Mouse (Mus musculus) cerebellum, adult 2 months (tissue): ENCODE data around the gene Tet1. TPM values are rescaled to one million over a fixed set of nuclear protein-coding genes. Genes with fewer than 3 reads are reported as not detected.
A peak's percentile ranks its signal among the peaks of the same experiment; 100 is the strongest.
"Not testable (repeated sequence)": the region's sequence is repeated elsewhere in the genome, so short reads cannot be mapped to it uniquely, and the experiment has no call there.

ENCODE experiments used
- DNase-seq, 2 experiments: peaks; one replicate each; pipeline ENCODE4 v3.0.0; 2021
- H3K27ac ChIP-seq: fragments of 200-500 bp; 2 replicates; pipeline ENCODE4 v1.5.1; 2012; ENCODE audit warnings: low read length, control low read depth, inconsistent platforms; ENCODE audit not compliant: insufficient read depth
- H3K27me3 ChIP-seq: fragments of 200-500 bp; 2 replicates; pipeline ENCODE4 v1.6.1; 2012; ENCODE audit warnings: inconsistent platforms, mild to moderate bottlenecking, low read length, moderate library complexity; ENCODE audit not compliant: control insufficient read depth, insufficient read depth
- H3K4me1 ChIP-seq: fragments of 200-500 bp; 2 replicates; pipeline ENCODE4 v1.6.1; 2011; ENCODE audit warnings: low read length; ENCODE audit not compliant: control insufficient read depth, insufficient read depth
- H3K4me3 ChIP-seq: fragments of 200-500 bp; replicated peaks from 2 replicates; pipeline ENCODE3; 2011; ENCODE audit warnings: mild to moderate bottlenecking, low read depth, low read length, control low read depth; ENCODE audit not compliant: insufficient read depth
- CTCF ChIP-seq: fragments of 200-500 bp; IDR thresholded peaks from 2 replicates; pipeline ENCODE4 v1.5.1; 2011; ENCODE audit warnings: low read depth, mild to moderate bottlenecking, control low read depth, low read length, moderate library complexity, borderline replicate concordance; ENCODE audit not compliant: insufficient read depth
- POLR2A ChIP-seq: fragments of 200-500 bp; IDR thresholded peaks from 2 replicates; pipeline ENCODE4 v1.6.1; 2011; ENCODE audit warnings: low read length, control low read depth, borderline replicate concordance; ENCODE audit not compliant: insufficient read depth
- WGBS: fragments of 180-500 bp; shearing (Covaris S2); methylation state at CpG from one replicate; pipeline ENCODE4 v1.1.7; 2018; 5-methylcytosine and 5-hydroxymethylcytosine counted together
- polyA plus RNA-seq: library from polyadenylated mRNA; depleted of rRNA; stranded (reverse); fragments of >200 nt; gene quantifications from 2 replicates; pipeline ENCODE4 v1.2.3, GENCODE M21; 2012

The Tet1 gene
- polyA plus RNA-seq, 1 experiment: 6.5 TPM

- whole genome bisulfite sequencing: 88% methylated on average over 7 of the region's 7 CpGs
- Histone ChIP-seq H3K27me3 (no peaks in the 10 kb centered on the region), H3K4me3 (no peak overlapping the region), H3K4me1 (no peaks in the 10 kb centered on the region), H3K27ac (no peak overlapping the region)
- no peak for DNase-seq
- TF ChIP-seq POLR2A (no peak), CTCF (no peak)
Observed at GRCm38 (mm10) chr10:62808316-62808715, 100.5 kb downstream of the Tet1 start.

GRCm38 (mm10) chr10:62804106-62804505, 104.7 kb downstream of the Tet1 start:
- 85% methylated on average over 2 of the region's 2 CpGs for WGBS
- TF ChIP-seq POLR2A (no peak), CTCF (peak; percentile 45; the same call in 1 of the 2 replicates)
- H3K4me3 ChIP-seq: no peak overlapping the region

GRCm38 (mm10) chr10:62803296-62803695, 105.5 kb downstream of the Tet1 start:
- DNase-seq: no peak
- TF ChIP-seq CTCF (no peak), POLR2A (no peak)
- Histone ChIP-seq H3K4me3 (no peak overlapping the region), H3K27ac (no peak overlapping the region), H3K27me3 (no peaks in the 10 kb centered on the region), H3K4me1 (no peaks in the 10 kb centered on the region)
- WGBS: 94% methylated on average over 2 of the region's 2 CpGs

More at GRCm38 (mm10) chr10:62804106-62804505, 104.7 kb downstream of the Tet1 start:
- Histone ChIP-seq H3K27ac (no peak overlapping the region), H3K4me1 (no peaks in the 10 kb centered on the region), H3K27me3 (no peaks in the 10 kb centered on the region)
- no peak for DNase-seq

GRCm38 (mm10) chr10:62794221-62794620, 114.6 kb downstream of the Tet1 start:
- 100% methylated on average over 4 of the region's 4 CpGs for WGBS
- H3K27ac ChIP-seq: no peak overlapping the region
- TF ChIP-seq CTCF (no peak), POLR2A (no peak)

GRCm38 (mm10) chr10:62793091-62793453, 115.7 kb downstream of the Tet1 start:
- peak in 1 of 2 experiments; percentile 28 for DNase-seq
- Histone ChIP-seq H3K27me3 (no peaks in the 10 kb centered on the region), H3K4me1 (no peaks in the 10 kb centered on the region), H3K4me3 (peak overlapping the region; percentile 78), H3K27ac (peak overlapping the region; percentile 81)
- no peak for TF ChIP-seq CTCF
- no peak for TF ChIP-seq POLR2A
- WGBS: 35% methylated on average over 2 of the region's 2 CpGs

More at GRCm38 (mm10) chr10:62794221-62794620, 114.6 kb downstream of the Tet1 start:
- no peaks in the 10 kb centered on the region for H3K4me1 ChIP-seq
- no peaks in the 10 kb centered on the region for H3K27me3 ChIP-seq
- H3K4me3 ChIP-seq: no peak overlapping the region
- no peak for DNase-seq

- DNase-seq: peak; percentile 99
- H3K27me3 ChIP-seq: no peaks in the 10 kb centered on the region
- 4% methylated on average over 55 of the region's 55 CpGs for WGBS
Observed at GRCm38 (mm10) chr10:62792177-62793090, 116.4 kb downstream of the Tet1 start, which contains the start of gene Ccar1. Ccar1 (minus strand) TSS chr10:62792286.

GRCm38 (mm10) chr10:62791251-62792176, 117.3 kb downstream of the Tet1 start:
- H3K4me3 ChIP-seq: peak overlapping the region; percentile 78
- H3K4me1 ChIP-seq: no peaks in the 10 kb centered on the region
- TF ChIP-seq CTCF (no peak), POLR2A (no peak)
- no peaks in the 10 kb centered on the region for H3K27me3 ChIP-seq
- H3K27ac ChIP-seq: peak overlapping the region; percentile 48; the same call in 1 of the 2 replicates
- under 1% methylated on average over 77 of the region's 78 CpGs for WGBS
- DNase-seq: no peak

More at GRCm38 (mm10) chr10:62792177-62793090, 116.4 kb downstream of the Tet1 start, which contains the start of gene Ccar1:
- H3K4me3 ChIP-seq: peak within 1 kb of the TSS; percentile 78
- TF ChIP-seq POLR2A (peak; percentile 63; the same call in 1 of the 2 replicates), CTCF (no peak)
- no peaks in the 10 kb centered on the region for H3K4me1 ChIP-seq
- peak within 1 kb of the TSS; percentile 81 for H3K27ac ChIP-seq

- DNase-seq, H3K27ac ChIP-seq, H3K4me3 ChIP-seq, H3K4me1 ChIP-seq, H3K27me3 ChIP-seq: not testable (repeated sequence)
- 87% methylated on average over 1 of the region's 1 CpGs for WGBS
Observed at GRCm38 (mm10) chr10:62781776-62782175, 127.0 kb downstream of the Tet1 start.
